In the genomic region with DNA sequence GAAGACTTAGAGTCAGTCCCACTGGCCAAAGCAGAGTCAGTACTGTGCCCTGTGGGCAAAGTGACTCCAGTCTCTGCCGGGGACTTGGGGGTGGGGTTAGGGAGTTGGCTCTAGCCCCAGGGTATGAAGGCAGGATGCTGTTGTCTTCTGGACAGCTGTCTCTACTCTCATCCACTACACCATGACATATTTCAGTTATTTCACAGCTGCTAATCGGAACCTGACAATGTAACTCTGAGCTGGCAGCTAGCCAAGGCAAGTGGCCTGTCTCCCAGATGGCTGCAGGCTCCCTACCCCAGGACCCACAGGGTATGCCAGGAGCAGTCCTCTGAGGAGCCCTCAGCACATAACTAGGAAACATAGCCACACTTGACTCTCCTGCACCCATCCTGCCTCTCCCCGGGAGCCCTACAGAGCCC, we compare ENCODE assay signal across 9 mouse cellular contexts.
DNase-seq lines count a peak whose midpoint lies in the region; ATAC-seq lines count a peak whose summit lies in the region.
"Had no signal": no experiment of that assay in that cellular context is flagged by ENCODE, and none has a peak within 500 bp of the region (broad histone marks: within the 10 kb centered on the region; RNA-seq: fewer than 3 reads in every experiment).

No protein-coding gene starts in this region.

- H3K4me2 ChIP-seq in kidney, embryonic 14.5 days (replicated peaks; ENCODE audit: low read depth, low read length): no peak overlapping the region
- H3K4me2 ChIP-seq in lung, embryonic 15.5 days: no peak overlapping the region

- no peaks in the 10 kb centered on the region for H3K36me3 ChIP-seq in kidney, embryonic 14.5 days (ENCODE audit: control insufficient read depth, insufficient read depth, low read length)
- no peaks in the 10 kb centered on the region for H3K36me3 ChIP-seq in lung, embryonic 15.5 days

- no peak overlapping the region for H3K9ac ChIP-seq in kidney, embryonic 14.5 days (ENCODE audit: low read depth, low read length)
- H3K9ac ChIP-seq in lung, embryonic 15.5 days: no peak overlapping the region

- H3K27me3 ChIP-seq in kidney, embryonic 14.5 days (ENCODE audit: control insufficient read depth, insufficient read depth, low read length): no peaks in the 10 kb centered on the region
- H3K27me3 ChIP-seq in lung, embryonic 15.5 days: no peaks in the 10 kb centered on the region

- no peak overlapping the region for H3K4me3 ChIP-seq in kidney, embryonic 14.5 days (ENCODE audit: low read length)
- no peak overlapping the region for H3K4me3 ChIP-seq in lung, embryonic 15.5 days

- 0 out of 2 replicates have a peak, but pooled peaks cover 5% of the 10 kb centered on the region for H3K4me1 ChIP-seq in kidney, embryonic 14.5 days (ENCODE audit: control insufficient read depth, insufficient read depth, low read length)
- peaks cover 18% of the 10 kb centered on the region for H3K4me1 ChIP-seq in lung, embryonic 15.5 days

- H3K9me3 ChIP-seq in kidney, embryonic 14.5 days (ENCODE audit: control insufficient read depth, low read length): no peaks in the 10 kb centered on the region
- H3K9me3 ChIP-seq in lung, embryonic 15.5 days: no peaks in the 10 kb centered on the region

- DNase-seq in embryo, embryonic 11.5 days (ENCODE audit: low read depth, low spot score): peak; percentile 17
- DNase-seq in embryo, embryonic 11 days: no peak
- peak; percentile 18 for DNase-seq in kidney, postnatal 14 days
- DNase-seq in cerebellum, postnatal 10 days: peak; percentile 86 to 88
- DNase-seq in neural tube, embryonic 10.5 days (ENCODE audit: extremely low spot score, low spot score): no peak
- DNase-seq: B cell, adult 2 months had no signal

- WGBS in kidney, embryonic 14.5 days: 54% methylated on average over 3 of the region's 3 CpGs
- WGBS in lung, embryonic 15.5 days: 16% methylated on average over 3 of the region's 3 CpGs

- no peak for ATAC-seq in kidney, embryonic 14.5 days (ENCODE audit: low FRiP score, low TSS enrichment)
- peak; percentile 90 for ATAC-seq in lung, embryonic 15.5 days (ENCODE audit: borderline replicate concordance, extremely low read depth, low FRiP score, low TSS enrichment)
- ATAC-seq in erythroblast, adult 5-6 weeks (replicated peaks; ENCODE audit: low FRiP score, poor library complexity, severe bottlenecking): no peak

- H3K27ac ChIP-seq in kidney, embryonic 14.5 days (ENCODE audit: low read depth, low read length): no peak overlapping the region
- no peak overlapping the region; the same call in 1 of the 2 replicates for H3K27ac ChIP-seq in lung, embryonic 15.5 days

Comparison
In these comparisons a context has a peak if more than half of its experiments do, and no peak if none do; other contexts are left out.
1. DNase-seq: peak in embryo, embryonic 11.5 days (single experiment), kidney, postnatal 14 days (single experiment) and cerebellum, postnatal 10 days (2 of 2); none in embryo, embryonic 11 days (single experiment) and neural tube, embryonic 10.5 days (single experiment).